Mouse (Mus musculus): ENCODE measurements around the gene Tmem219.

DNA sequence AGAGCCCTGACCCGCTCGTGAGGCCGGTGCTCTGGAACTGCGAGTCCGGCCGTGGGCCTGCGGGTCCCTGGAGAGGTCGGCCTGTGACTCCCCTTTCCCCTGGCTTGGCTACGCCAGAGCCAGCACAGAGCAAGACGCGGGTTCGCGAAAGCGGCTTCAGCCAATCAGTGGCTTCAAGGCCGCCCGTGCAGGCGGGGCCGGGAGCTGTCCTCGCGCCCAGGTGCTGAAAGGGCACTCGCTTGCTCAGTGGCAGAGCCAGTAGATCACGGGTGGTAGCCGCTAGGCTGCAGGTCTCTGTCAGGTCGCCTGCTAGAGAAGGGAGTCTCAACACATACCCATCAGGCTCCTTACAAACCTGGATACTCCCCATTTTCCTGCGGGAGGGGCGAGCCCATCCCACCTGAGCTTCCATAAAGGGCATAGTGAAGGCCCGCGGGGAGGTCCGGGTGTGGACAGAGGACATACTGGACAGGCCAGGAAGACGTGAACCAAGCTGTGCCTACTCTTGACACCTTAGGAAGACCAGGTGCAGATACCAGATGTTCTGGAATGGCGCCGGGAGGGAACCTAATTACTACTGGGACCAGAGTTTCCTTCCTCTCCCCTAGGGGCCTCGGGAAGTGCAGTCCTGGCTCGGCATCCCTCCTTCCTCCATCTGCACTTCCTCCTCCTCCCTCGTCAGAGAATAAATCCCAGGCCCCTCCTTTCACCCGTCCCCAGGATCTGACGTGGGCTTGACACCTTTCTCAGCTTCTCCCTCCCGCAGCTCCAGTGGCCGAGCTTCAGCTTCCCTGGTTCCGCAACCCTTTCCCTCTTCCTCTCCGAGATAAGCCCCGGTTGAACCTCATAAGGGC lies 27.3 kb upstream of the Tmem219 start, which contains the start of gene Sez6l2:
- TF ChIP-seq CTCF (IDR thresholded peaks at IDR 0.05; ENCODE audit: insufficient read depth, low read length) = no peak
- no peak for TF ChIP-seq POLR2A (IDR thresholded peaks at IDR 0.05; ENCODE audit: borderline replicate concordance, extremely low read depth, low read depth, low read length)
